Comparison of ENCODE assay signal across 13 mouse cellular contexts in the genomic region with DNA sequence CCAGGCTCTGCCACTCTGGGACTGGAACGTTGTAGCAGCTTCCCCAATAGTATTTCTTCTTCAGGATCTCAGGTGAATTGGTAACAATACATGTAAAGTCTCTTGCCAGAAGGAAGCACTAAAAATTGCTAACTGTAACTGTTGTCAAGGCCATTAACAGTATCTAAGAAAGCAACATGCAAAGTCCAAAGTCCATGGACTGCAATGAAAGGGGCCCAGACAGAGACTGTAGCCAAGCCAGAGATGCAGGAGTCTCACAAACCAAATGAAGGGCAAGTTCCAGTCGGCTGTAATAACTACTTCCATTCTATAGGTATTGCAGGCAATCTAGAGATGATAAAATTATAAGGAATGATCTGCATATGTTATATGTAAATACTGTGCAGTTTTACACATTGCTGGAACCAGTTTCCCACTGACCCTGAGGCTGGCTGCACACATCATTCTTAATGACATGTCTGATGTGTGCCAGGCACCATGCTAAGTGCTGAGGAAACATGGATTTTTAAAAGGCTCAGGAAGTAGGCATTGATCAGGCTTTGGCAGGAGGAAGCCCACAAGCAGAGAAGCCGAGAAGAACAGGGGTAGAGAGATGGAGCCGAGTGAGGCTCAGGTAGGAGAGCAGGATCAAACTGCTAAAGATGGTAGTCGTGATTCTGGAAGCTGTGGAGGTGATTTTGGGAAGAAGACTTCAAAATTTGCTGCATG. TPM values are rescaled to one million over a fixed set of nuclear protein-coding genes. Genes with fewer than 3 reads are reported as not detected.
"Had no signal": no experiment of that assay in that cellular context is flagged by ENCODE, and none has a peak within 500 bp of the region (broad histone marks: within the 10 kb centered on the region; RNA-seq: fewer than 3 reads in every experiment).

No protein-coding gene starts in this region.

- H3K27ac ChIP-seq: kidney, embryonic 15.5 days; limb, embryonic 13.5 days; liver, embryonic 14.5 days; midbrain, embryonic 15.5 days; neural tube, embryonic 12.5 days had no signal

- H3K9ac ChIP-seq: kidney, embryonic 15.5 days; limb, embryonic 13.5 days; liver, embryonic 14.5 days; midbrain, embryonic 15.5 days; neural tube, embryonic 12.5 days had no signal

- H3K4me2 ChIP-seq: kidney, embryonic 15.5 days; limb, embryonic 13.5 days; midbrain, embryonic 15.5 days had no signal

- H3K36me3 ChIP-seq: kidney, embryonic 15.5 days; limb, embryonic 13.5 days; midbrain, embryonic 15.5 days; neural tube, embryonic 12.5 days had no signal

- H3K4me3 ChIP-seq: kidney, embryonic 15.5 days; limb, embryonic 13.5 days; midbrain, embryonic 15.5 days; neural tube, embryonic 12.5 days had no signal

- H3K27me3 ChIP-seq: kidney, embryonic 15.5 days; limb, embryonic 13.5 days; midbrain, embryonic 15.5 days; neural tube, embryonic 12.5 days had no signal

- DNase-seq: kidney, postnatal 14 days; layer of hippocampus, adult 9-11 months; layer of hippocampus, postnatal 36 days; lung, adult 18-20 months; thymus, adult 2 months; thymus, postnatal 25 days had no signal

- H3K9me3 ChIP-seq: kidney, embryonic 15.5 days; limb, embryonic 13.5 days; midbrain, embryonic 15.5 days; neural tube, embryonic 12.5 days had no signal

- ATAC-seq: midbrain, embryonic 15.5 days had no signal

RNA-seq across cellular contexts. Expression of gene Spon1, which starts 59.9 kb away (rescaled TPM):
- total RNA-seq: megakaryocyte progenitor cell, adult 5-6 weeks; monocyte, adult 5-6 weeks had no signal
